Mouse (Mus musculus): ENCODE measurements at regions not wholly inside any gene's neighbourhood (a gene's known extent, or its start where the extent isn't known, plus 50 kb on each side); places are given as distances from the start of the nearest gene placed in this dataset.
A peak's percentile ranks its signal among the peaks of the same experiment; 100 is the strongest.

GRCm38 (mm10) chr2:166353447-166354111 is 198.1 kb upstream of the Sulf2 start:
- Histone ChIP-seq H3K36me3 (no peaks in the 10 kb centered on the region), H3K4me1 (peaks cover 36% of the 10 kb centered on the region), H3K4me2 (replicated peaks) (no peak overlapping the region), H3K27ac (replicated peaks) (peak overlapping the region; percentile 55; the same call in 1 of the 2 replicates), H3K9me3 (replicated peaks) (no peaks in the 10 kb centered on the region), H3K4me3 (replicated peaks) (no peak overlapping the region), H3K9ac (no peak overlapping the region), H3K27me3 (no peaks in the 10 kb centered on the region)
- 45% methylated on average over 12 of the region's 12 CpGs for WGBS
- peak; percentile 66 for ATAC-seq (ENCODE audit: insufficient number of reproducible peaks, low FRiP score, low TSS enrichment, low read depth)

DNA sequence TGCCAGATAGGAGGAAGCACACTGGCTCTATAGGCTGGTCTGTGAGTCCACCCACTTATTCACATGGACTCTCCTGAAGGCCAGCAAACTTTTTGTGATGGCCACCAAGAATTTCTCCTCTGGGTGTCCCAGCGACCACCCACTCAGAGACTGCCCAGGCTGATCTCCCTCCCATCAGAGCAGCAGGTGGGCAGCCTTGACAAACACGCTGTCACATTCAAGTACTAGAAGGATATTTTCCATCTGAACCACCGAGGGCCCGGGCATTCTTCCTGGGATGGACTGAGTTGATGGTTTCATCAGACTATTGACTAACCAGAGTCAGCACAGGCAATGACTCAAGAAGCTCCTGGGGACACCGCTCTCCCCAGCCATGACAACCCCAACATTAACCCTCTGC is 196.5 kb upstream of the Sulf2 start:
- Histone ChIP-seq H3K9ac (no peak overlapping the region), H3K4me2 (replicated peaks) (no peak overlapping the region), H3K27ac (replicated peaks) (no peak overlapping the region), H3K9me3 (replicated peaks) (no peaks in the 10 kb centered on the region), H3K27me3 (no peaks in the 10 kb centered on the region), H3K4me1 (peaks cover 25% of the 10 kb centered on the region), H3K36me3 (no peaks in the 10 kb centered on the region), H3K4me3 (replicated peaks) (no peak overlapping the region)
- no peak for ATAC-seq (ENCODE audit: insufficient number of reproducible peaks, low FRiP score, low TSS enrichment, low read depth)
- 80% methylated on average over 5 of the region's 5 CpGs for WGBS

DNA sequence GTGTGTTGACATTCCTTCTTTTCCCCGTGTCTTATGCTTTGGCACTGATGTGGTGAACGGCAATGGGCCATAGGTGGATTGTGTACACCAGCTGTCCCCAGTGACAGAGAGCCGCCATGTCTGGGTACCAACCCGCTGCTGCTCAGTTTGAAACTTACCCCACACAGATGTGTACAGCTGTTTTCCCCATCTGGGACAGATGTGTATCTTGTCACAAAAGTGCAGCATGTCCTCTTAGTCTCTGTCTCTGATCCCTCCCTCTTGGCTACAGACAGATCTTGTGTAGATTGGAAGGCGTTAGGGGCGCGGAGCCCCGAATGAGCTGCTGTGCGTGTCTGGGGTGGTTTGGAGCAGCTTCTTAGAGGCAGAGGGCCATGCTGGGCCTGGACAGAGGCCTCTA is 196.1 kb upstream of the Sulf2 start:
- Histone ChIP-seq H3K27me3 (no peaks in the 10 kb centered on the region), H3K4me3 (replicated peaks) (no peak overlapping the region), H3K27ac (replicated peaks) (no peak overlapping the region), H3K9me3 (replicated peaks) (no peaks in the 10 kb centered on the region), H3K36me3 (no peaks in the 10 kb centered on the region), H3K4me1 (peaks cover 29% of the 10 kb centered on the region), H3K9ac (no peak overlapping the region), H3K4me2 (replicated peaks) (no peak overlapping the region)
- WGBS: 73% methylated on average over 9 of the region's 9 CpGs
- ATAC-seq (ENCODE audit: insufficient number of reproducible peaks, low FRiP score, low TSS enrichment, low read depth): no peak

DNA sequence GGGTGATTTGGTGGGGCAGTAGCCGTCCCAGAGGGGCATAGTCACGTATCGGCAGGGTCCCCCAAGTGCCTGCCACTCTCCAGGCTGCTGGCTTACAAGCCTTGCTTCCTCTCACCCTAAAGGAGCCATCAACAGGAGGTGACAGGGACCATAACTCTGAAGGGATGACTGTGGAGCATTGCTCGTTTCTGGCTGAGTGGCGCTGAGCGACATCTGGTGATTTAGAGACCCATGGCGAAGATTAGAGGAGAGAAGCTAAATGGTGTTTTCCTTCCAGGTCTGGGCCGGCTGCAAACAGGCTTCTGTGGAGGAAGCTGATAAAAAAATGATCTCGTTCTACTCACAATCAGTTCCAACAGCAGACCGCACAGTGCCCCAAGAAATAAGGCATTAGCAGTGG is 193.2 kb upstream of the Sulf2 start:
- Histone ChIP-seq H3K9ac (no peak overlapping the region), H3K4me1 (peaks cover 25% of the 10 kb centered on the region), H3K27ac (replicated peaks) (no peak overlapping the region), H3K4me3 (replicated peaks) (no peak overlapping the region), H3K9me3 (replicated peaks) (no peaks in the 10 kb centered on the region), H3K36me3 (no peaks in the 10 kb centered on the region), H3K27me3 (no peaks in the 10 kb centered on the region), H3K4me2 (replicated peaks) (no peak overlapping the region)
- WGBS: 55% methylated on average over 10 of the region's 10 CpGs
- no peak for ATAC-seq (ENCODE audit: insufficient number of reproducible peaks, low FRiP score, low TSS enrichment, low read depth)

- H3K4me2 ChIP-seq (replicated peaks): no peak overlapping the region
- H3K4me3 ChIP-seq (replicated peaks): no peak overlapping the region
- ATAC-seq (ENCODE audit: insufficient number of reproducible peaks, low FRiP score, low TSS enrichment, low read depth): no peak
- WGBS: 65% methylated on average over 18 of the region's 18 CpGs
- H3K36me3 ChIP-seq: no peaks in the 10 kb centered on the region
- H3K9ac ChIP-seq: no peak overlapping the region
- no peaks in the 10 kb centered on the region for H3K9me3 ChIP-seq (replicated peaks)
- no peak overlapping the region for H3K27ac ChIP-seq (replicated peaks)
- H3K4me1 ChIP-seq: peaks cover 26% of the 10 kb centered on the region
- H3K27me3 ChIP-seq: no peaks in the 10 kb centered on the region
Observed at GRCm38 (mm10) chr2:166346421-166347182, 191.1 kb upstream of the Sulf2 start.

DNA sequence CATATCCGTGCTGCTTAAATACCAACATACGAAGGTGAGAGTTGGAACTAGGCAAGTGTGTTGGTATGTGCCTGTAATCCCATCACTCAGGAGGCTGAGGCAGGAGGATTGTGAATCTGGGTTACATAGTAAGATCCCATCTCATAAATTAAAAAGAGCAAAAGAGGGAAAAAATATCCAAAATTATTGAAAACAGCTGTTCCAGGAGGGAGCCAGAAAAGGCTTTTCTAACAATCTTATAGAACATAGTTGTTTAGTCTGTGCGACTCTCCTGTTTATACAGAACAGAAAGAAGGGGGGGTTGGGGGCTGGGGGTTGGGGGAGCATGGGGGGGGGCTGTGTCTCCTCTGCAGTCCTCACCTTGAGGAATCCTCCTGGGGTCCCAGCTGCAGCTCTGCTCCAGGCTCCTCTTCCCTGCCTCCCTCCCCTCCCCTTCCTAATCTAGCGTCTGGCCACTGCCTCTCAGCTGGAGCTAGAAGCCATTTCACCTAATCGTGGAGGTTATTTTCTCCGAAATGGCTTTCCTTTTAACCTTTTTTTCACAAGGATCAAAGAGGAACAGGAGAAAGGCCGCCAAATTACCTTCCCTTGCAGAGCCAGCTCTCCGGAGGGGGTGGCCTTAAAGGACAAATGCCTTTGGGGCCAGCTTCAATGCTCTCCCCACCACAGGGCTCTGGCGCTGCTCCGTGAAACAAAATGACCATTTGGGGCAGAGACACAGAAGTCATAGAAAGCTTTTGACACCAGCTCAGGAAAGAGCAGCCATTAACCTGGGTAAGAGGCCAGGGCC is 188.3 kb upstream of the Sulf2 start:
- Histone ChIP-seq H3K27me3 (no peaks in the 10 kb centered on the region), H3K4me1 (peaks cover 26% of the 10 kb centered on the region), H3K9ac (no peak overlapping the region), H3K9me3 (replicated peaks) (no peaks in the 10 kb centered on the region), H3K36me3 (no peaks in the 10 kb centered on the region), H3K27ac (replicated peaks) (peak overlapping the region; percentile 63), H3K4me2 (replicated peaks) (no peak overlapping the region), H3K4me3 (replicated peaks) (no peak overlapping the region)
- no peak for ATAC-seq (ENCODE audit: insufficient number of reproducible peaks, low FRiP score, low TSS enrichment, low read depth)
- 29% methylated on average over 10 of the region's 10 CpGs for WGBS

DNA sequence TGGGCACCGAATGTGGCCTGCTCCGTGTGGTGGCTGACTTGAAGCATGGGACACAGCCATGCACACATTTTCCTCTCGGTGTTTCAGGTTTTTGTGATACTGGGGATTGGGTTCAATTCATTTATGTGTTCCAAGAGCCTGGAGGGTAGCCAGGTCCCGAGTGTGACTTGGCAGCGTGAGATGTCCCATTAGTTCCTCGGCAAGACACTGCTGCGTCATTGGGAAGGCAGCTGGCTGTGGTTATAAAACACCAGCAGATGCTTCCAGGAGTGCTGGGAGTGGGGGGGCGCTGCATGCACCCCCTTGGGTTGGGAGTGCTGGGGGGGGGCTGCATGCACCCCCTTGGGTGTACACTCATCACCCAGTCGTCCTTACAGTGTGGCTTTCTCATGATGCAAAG is 186.9 kb upstream of the Sulf2 start:
- Histone ChIP-seq H3K9ac (no peak overlapping the region), H3K4me2 (replicated peaks) (no peak overlapping the region), H3K36me3 (no peaks in the 10 kb centered on the region), H3K4me1 (peaks cover 32% of the 10 kb centered on the region), H3K9me3 (replicated peaks) (no peaks in the 10 kb centered on the region), H3K27me3 (no peaks in the 10 kb centered on the region), H3K27ac (replicated peaks) (0 out of 2 replicates have a peak overlapping the region, but pooled peaks have one; percentile 41), H3K4me3 (replicated peaks) (no peak overlapping the region)
- 61% methylated on average over 9 of the region's 9 CpGs for WGBS
- ATAC-seq (ENCODE audit: insufficient number of reproducible peaks, low FRiP score, low TSS enrichment, low read depth): no peak

DNA sequence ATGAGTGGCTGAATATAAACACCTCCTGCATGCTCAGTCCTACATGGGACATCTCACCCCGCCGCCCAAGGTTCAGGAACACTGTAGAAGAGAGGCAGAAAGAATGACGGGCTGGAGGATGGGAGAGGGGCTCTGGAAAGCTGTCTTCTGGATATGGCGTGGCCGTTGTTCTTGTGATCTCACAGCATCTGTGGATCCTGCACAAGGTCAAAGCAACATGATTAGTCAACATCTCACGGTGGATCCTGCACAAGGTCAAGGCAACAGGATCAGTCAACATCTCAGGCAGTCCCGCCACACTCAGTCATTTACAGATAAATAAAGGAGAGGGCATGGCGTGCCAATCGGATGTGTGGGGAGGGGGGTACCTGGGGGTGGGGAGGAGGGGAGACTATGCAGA is 184.7 kb upstream of the Sulf2 start:
- 87% methylated on average over 9 of the region's 9 CpGs for WGBS
- Histone ChIP-seq H3K4me2 (replicated peaks) (no peak overlapping the region), H3K27me3 (no peaks in the 10 kb centered on the region), H3K9me3 (replicated peaks) (no peaks in the 10 kb centered on the region), H3K27ac (replicated peaks) (no peak overlapping the region), H3K9ac (no peak overlapping the region), H3K4me3 (replicated peaks) (no peak overlapping the region), H3K36me3 (no peaks in the 10 kb centered on the region), H3K4me1 (peaks cover 43% of the 10 kb centered on the region)
- no peak for ATAC-seq (ENCODE audit: insufficient number of reproducible peaks, low FRiP score, low TSS enrichment, low read depth)

- no peak for ATAC-seq (ENCODE audit: insufficient number of reproducible peaks, low FRiP score, low TSS enrichment, low read depth)
- WGBS: 82% methylated on average over 5 of the region's 5 CpGs
- peak overlapping the region; percentile 61; the same call in 1 of the 2 replicates for H3K27ac ChIP-seq (replicated peaks)
- H3K4me3 ChIP-seq (replicated peaks): no peak overlapping the region
- no peak overlapping the region for H3K9ac ChIP-seq
- H3K9me3 ChIP-seq (replicated peaks): no peaks in the 10 kb centered on the region
- peaks cover 49% of the 10 kb centered on the region for H3K4me1 ChIP-seq
- no peak overlapping the region for H3K4me2 ChIP-seq (replicated peaks)
- no peaks in the 10 kb centered on the region for H3K36me3 ChIP-seq
- no peaks in the 10 kb centered on the region for H3K27me3 ChIP-seq
Observed at GRCm38 (mm10) chr2:166339427-166339826, 184.0 kb upstream of the Sulf2 start.

GRCm38 (mm10) chr2:166338396-166339085 is 183.1 kb upstream of the Sulf2 start:
- 45% methylated on average over 11 of the region's 11 CpGs for WGBS
- H3K4me1 ChIP-seq: peaks cover 50% of the 10 kb centered on the region
- H3K9me3 ChIP-seq (replicated peaks): no peaks in the 10 kb centered on the region
- H3K4me2 ChIP-seq (replicated peaks): no peak overlapping the region
- no peak overlapping the region for H3K9ac ChIP-seq
- H3K36me3 ChIP-seq: no peaks in the 10 kb centered on the region
- peak overlapping the region; percentile 61; the same call in 1 of the 2 replicates for H3K27ac ChIP-seq (replicated peaks)
- H3K27me3 ChIP-seq: no peaks in the 10 kb centered on the region
- H3K4me3 ChIP-seq (replicated peaks): no peak overlapping the region
- no peak for ATAC-seq (ENCODE audit: insufficient number of reproducible peaks, low FRiP score, low TSS enrichment, low read depth)

- no peaks in the 10 kb centered on the region for H3K27me3 ChIP-seq
- no peak overlapping the region for H3K9ac ChIP-seq
- H3K4me3 ChIP-seq (replicated peaks): no peak overlapping the region
- H3K4me1 ChIP-seq: peaks cover 55% of the 10 kb centered on the region
- H3K4me2 ChIP-seq (replicated peaks): no peak overlapping the region
- no peak for ATAC-seq (ENCODE audit: insufficient number of reproducible peaks, low FRiP score, low TSS enrichment, low read depth)
- 37% methylated on average over 7 of the region's 7 CpGs for WGBS
- no peaks in the 10 kb centered on the region for H3K9me3 ChIP-seq (replicated peaks)
- H3K36me3 ChIP-seq: no peaks in the 10 kb centered on the region
- H3K27ac ChIP-seq (replicated peaks): peak overlapping the region; percentile 80
Observed at GRCm38 (mm10) chr2:166337666-166338065, 182.2 kb upstream of the Sulf2 start.
